Mouse (Mus musculus) B cell, adult 67 days (primary cell): Measurements from ENCODE around the gene Ptk7. TPM values are rescaled to one million over a fixed set of nuclear protein-coding genes. Genes with fewer than 3 reads are reported as not detected.

ENCODE experiments used
- total RNA-seq, 2 experiments: library from RNA; stranded (reverse); gene quantifications; 4 replicates each; pipeline ENCODE4 v1.2.4; 2023

The Ptk7 gene
- under 1 TPM in 1 of 2 experiments, not detected in 1; 0.15 TPM for total RNA-seq

GRCm38 (mm10) chr17:46628791-46629684 is at the start of gene Ptk7:
Ptk7 (minus strand) TSS chr17:46629504.

GRCm38 (mm10) chr17:46678416-46678815 is 49.1 kb upstream of the Ptk7 start, which contains the start of gene Mea1:
Mea1 (plus strand) TSS chr17:46678793.

GRCm38 (mm10) chr17:46673850-46674529 is 44.7 kb upstream of the Ptk7 start, which contains the start of gene Rrp36:
Rrp36 (minus strand) TSS chr17:46674352.

GRCm38 (mm10) chr17:46650232-46651031 is 21.1 kb upstream of the Ptk7 start, which contains the start of gene Cul7:
Cul7 (plus strand) TSS chr17:46650337.

GRCm38 (mm10) chr17:46645561-46646321 is 16.4 kb upstream of the Ptk7 start, which contains the start of the genes Klc4 and Mrpl2:
Klc4 (minus strand) TSS chr17:46646022.
Mrpl2 (plus strand) TSS chr17:46646229.

GRCm38 (mm10) chr17:46555673-46556583 is 73.4 kb downstream of the Ptk7 start, which contains the start of gene Srf:
Srf (minus strand) TSS chr17:46556175.

GRCm38 (mm10) chr17:46545813-46546564 is 83.3 kb downstream of the Ptk7 start, which contains the start of gene Cul9:
Cul9 (minus strand) TSS chr17:46546388.

Other genes with a start within 250 kb of the Ptk7 start
- 100 to 1,000 TPM; 305 to 314 TPM for gene Zfp318, start 245.8 kb downstream of the Ptk7 start, total RNA-seq
- 1 to 10 TPM; 7.9 to 8.9 TPM for gene Crip3, start 200.6 kb downstream of the Ptk7 start, total RNA-seq
- not detected for gene Slc22a7, start 191.0 kb downstream of the Ptk7 start, total RNA-seq
- 1 to 10 TPM; 3.9 to 4.7 TPM for gene Ttbk1, start 141.8 kb downstream of the Ptk7 start, total RNA-seq
- gene Dnph1, start 132.8 kb downstream of the Ptk7 start, total RNA-seq = not detected
- gene Cul9, start 83.1 kb downstream of the Ptk7 start, total RNA-seq = 10 to 100 TPM; 19.9 to 21.4 TPM
- 10 to 100 TPM; 84.9 to 85.5 TPM for gene Srf, start 73.3 kb downstream of the Ptk7 start, total RNA-seq
- 10 to 100 TPM; 20.3 to 21.3 TPM for gene Klc4, start 16.5 kb upstream of the Ptk7 start, total RNA-seq
- gene Mrpl2, start 16.7 kb upstream of the Ptk7 start, total RNA-seq = 10 to 100 TPM; 31.3 to 41.2 TPM
- gene Cul7, start 20.8 kb upstream of the Ptk7 start, total RNA-seq = 10 to 100 TPM in 1 of 2 experiments, 1 to 10 TPM in 1; 8.5 to 10.4 TPM
- gene Rrp36, start 44.8 kb upstream of the Ptk7 start, total RNA-seq = 10 to 100 TPM; 22.2 to 28.0 TPM
- 10 to 100 TPM; 55.1 to 57.7 TPM for gene Mea1, start 49.3 kb upstream of the Ptk7 start, total RNA-seq
- 10 to 100 TPM; 51.1 to 51.6 TPM for gene Klhdc3, start 51.4 kb upstream of the Ptk7 start, total RNA-seq
- 10 to 100 TPM; 36.6 to 39.9 TPM for gene Ppp2r5d, start 75.6 kb upstream of the Ptk7 start, total RNA-seq
- gene Pex6, start 82.0 kb upstream of the Ptk7 start, total RNA-seq = 10 to 100 TPM; 37.4 to 42.4 TPM
- gene Gnmt, start 99.7 kb upstream of the Ptk7 start, total RNA-seq = 1 to 10 TPM; 7.4 to 9.9 TPM
- 100 to 1,000 TPM; 135 to 141 TPM for gene Cnpy3, start 122.7 kb upstream of the Ptk7 start, total RNA-seq
- gene Ptcra, start 134.2 kb upstream of the Ptk7 start, total RNA-seq = not detected
- gene 2310039H08Rik, start 143.1 kb upstream of the Ptk7 start, total RNA-seq = 10 to 100 TPM; 13.1 to 15.2 TPM
- gene Rpl7l1, start 153.2 kb upstream of the Ptk7 start, total RNA-seq = 10 to 100 TPM; 78.8 to 80.1 TPM
- gene Bicral, start 229.0 kb upstream of the Ptk7 start, total RNA-seq = 100 to 1,000 TPM; 106 to 133 TPM